Mouse (Mus musculus) neural tube, embryonic 15.5 days (tissue): ENCODE data around the gene Diexf. TPM values are rescaled to one million over a fixed set of nuclear protein-coding genes. Genes with fewer than 3 reads are reported as not detected.

Experiments used
- ATAC-seq: fragments of 200-750 bp; cut with Nextera tagmentation; 2 replicates; pipeline ENCODE4 v1.8.0; 2017; ENCODE audit warnings: mild to moderate bottlenecking, moderate TSS enrichment, moderate library complexity; ENCODE audit not compliant: low FRiP score
- H3K27ac ChIP-seq: fragments of 300-500 bp; sonication (generic); replicated peaks from 2 replicates; pipeline ENCODE4 v1.5.1; 2015; ENCODE audit warnings: mild to moderate bottlenecking, inconsistent platforms
- H3K27me3 ChIP-seq: fragments of 300-500 bp; sonication (generic); replicated peaks from 2 replicates; pipeline ENCODE4 v1.6.1; 2015; ENCODE audit warnings: inconsistent platforms
- H3K36me3 ChIP-seq: fragments of 300-500 bp; sonication (generic); 2 replicates; pipeline ENCODE4 v1.6.1; 2015; ENCODE audit warnings: inconsistent platforms
- H3K4me1 ChIP-seq: fragments of 300-500 bp; sonication (generic); 2 replicates; pipeline ENCODE4 v1.6.1; 2015; ENCODE audit warnings: inconsistent platforms
- H3K4me2 ChIP-seq: fragments of 300-500 bp; sonication (generic); 2 replicates; pipeline ENCODE4 v1.6.1; 2015; ENCODE audit warnings: inconsistent platforms, mild to moderate bottlenecking, moderate library complexity
- H3K4me3 ChIP-seq: fragments of 300-500 bp; sonication (generic); replicated peaks from 2 replicates; pipeline ENCODE4 v1.5.1; 2015; ENCODE audit warnings: mild to moderate bottlenecking, inconsistent platforms
- H3K9ac ChIP-seq: fragments of 300-500 bp; sonication (generic); replicated peaks from 2 replicates; pipeline ENCODE4 v1.6.1; 2015; ENCODE audit warnings: mild to moderate bottlenecking, inconsistent platforms
- H3K9me3 ChIP-seq: fragments of 300-500 bp; sonication (generic); replicated peaks from 2 replicates; pipeline ENCODE4 v1.6.1; 2016; ENCODE audit warnings: inconsistent platforms
- WGBS: fragments of 180-500 bp; shearing (Covaris S2); methylation state at CpG from one replicate; pipeline ENCODE4 v1.1.7; 2015; ENCODE audit warnings: mixed read lengths; 5-methylcytosine and 5-hydroxymethylcytosine counted together
- polyA plus RNA-seq: library from polyadenylated mRNA; unstranded; fragments of >200 nt; fragmentation: Nextera tagmentation; extraction: Ambion mirVana; gene quantifications from 2 replicates; pipeline ENCODE4 v1.2.1, GENCODE M21; 2015

The Diexf gene
- polyA plus RNA-seq, 1 experiment from 2014 or later, result 7.8 TPM

DNA sequence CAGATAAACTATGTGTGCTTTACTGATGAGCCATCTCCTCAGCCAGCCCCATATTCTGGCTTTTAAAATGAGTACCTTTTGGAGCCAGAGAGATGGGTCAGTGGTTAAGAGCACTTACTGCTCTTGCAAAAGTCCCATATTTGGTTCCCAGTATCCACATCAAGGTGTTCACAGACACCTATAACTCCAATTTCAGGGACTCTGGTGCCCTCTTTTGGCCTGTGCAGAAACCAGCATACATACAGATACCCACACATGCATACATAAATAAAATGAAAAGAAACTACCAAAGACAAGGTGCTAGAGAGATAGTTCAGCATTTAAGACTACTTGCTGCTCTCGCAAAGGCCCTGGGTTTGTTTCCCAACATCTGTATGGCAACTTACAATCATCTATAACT is 46.1 kb downstream of the Diexf start:
- 95% methylated on average over 1 of the region's 1 CpGs for WGBS
- Histone ChIP-seq H3K9me3 (no peaks in the 10 kb centered on the region), H3K27me3 (no peaks in the 10 kb centered on the region), H3K4me1 (peaks cover 28% of the 10 kb centered on the region), H3K4me3 (no peak overlapping the region), H3K27ac (no peak overlapping the region), H3K4me2 (no peak overlapping the region), H3K36me3 (no peaks in the 10 kb centered on the region), H3K9ac (no peak overlapping the region)
- no peak for ATAC-seq

DNA sequence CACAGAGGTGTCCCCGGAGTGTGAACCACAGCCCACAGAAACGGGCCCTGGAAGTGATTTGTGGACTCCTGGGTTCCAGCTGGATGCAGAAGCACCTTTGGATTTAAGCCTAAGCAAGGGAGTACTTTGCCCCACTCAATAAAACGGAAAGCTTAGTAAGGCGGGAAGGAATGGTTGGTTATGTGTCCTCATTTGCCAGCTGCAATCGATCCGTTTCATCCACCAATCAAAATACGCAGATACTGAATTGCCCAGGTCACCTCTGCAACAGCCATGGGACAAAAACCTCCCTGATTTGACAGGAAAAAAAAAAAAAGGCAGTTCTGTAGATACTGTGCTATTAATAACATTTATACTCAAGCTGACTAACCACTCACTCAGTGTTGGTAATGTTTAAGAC is 47.0 kb downstream of the Diexf start:
- peak overlapping the region; percentile 73 for H3K27ac ChIP-seq
- H3K27me3 ChIP-seq, result no peaks in the 10 kb centered on the region
- no peak overlapping the region for H3K4me2 ChIP-seq
- no peaks in the 10 kb centered on the region for H3K9me3 ChIP-seq
- H3K9ac ChIP-seq, result no peak overlapping the region
- ATAC-seq, result no peak
- WGBS, result 55% methylated on average over 7 of the region's 7 CpGs
- H3K36me3 ChIP-seq, result no peaks in the 10 kb centered on the region
- H3K4me3 ChIP-seq, result no peak overlapping the region
- H3K4me1 ChIP-seq, result peaks cover 27% of the 10 kb centered on the region

- ATAC-seq, result peak; percentile 46; the same call in 1 of the 2 replicates
- Histone ChIP-seq H3K27me3 (no peaks in the 10 kb centered on the region), H3K4me3 (no peak overlapping the region), H3K36me3 (no peaks in the 10 kb centered on the region), H3K4me2 (no peak overlapping the region), H3K4me1 (peaks cover 26% of the 10 kb centered on the region), H3K27ac (peak overlapping the region; percentile 73), H3K9me3 (no peaks in the 10 kb centered on the region), H3K9ac (no peak overlapping the region)
- 29% methylated on average over 10 of the region's 10 CpGs for WGBS
Observed at GRCm38 (mm10) chr1:193082311-193082921, 47.7 kb downstream of the Diexf start.

- H3K27me3 ChIP-seq, result no peaks in the 10 kb centered on the region
- peaks cover 4% of the 10 kb centered on the region; the same call in 1 of the 2 replicates for H3K4me1 ChIP-seq
- WGBS, result 89% methylated on average over 3 of the region's 3 CpGs
- H3K9ac ChIP-seq, result no peak overlapping the region
- no peak overlapping the region for H3K27ac ChIP-seq
- ATAC-seq, result no peak
- H3K4me3 ChIP-seq, result no peak overlapping the region
- H3K36me3 ChIP-seq, result no peaks in the 10 kb centered on the region
- no peaks in the 10 kb centered on the region for H3K9me3 ChIP-seq
- H3K4me2 ChIP-seq, result no peak overlapping the region
Observed at GRCm38 (mm10) chr1:193062618-193063017, 67.5 kb downstream of the Diexf start.

DNA sequence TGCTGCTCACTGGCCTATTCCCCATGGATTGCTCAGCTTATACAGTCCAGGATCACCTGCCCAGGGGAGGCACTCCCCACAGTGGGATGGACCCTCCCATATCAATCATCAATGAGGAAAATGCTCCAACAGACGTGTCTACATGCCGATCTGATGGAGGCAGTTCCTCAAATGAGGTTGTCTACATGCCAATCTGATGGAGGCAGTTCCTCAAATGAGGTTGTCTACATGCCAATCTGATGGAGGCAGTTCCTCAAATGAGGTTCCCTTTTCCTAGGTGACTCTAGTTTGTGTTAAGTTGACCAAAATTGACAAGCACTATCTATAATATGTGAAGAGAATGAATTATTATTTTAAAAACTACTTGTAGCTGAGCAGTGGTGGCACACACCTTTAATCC is 69.9 kb downstream of the Diexf start:
- H3K4me1 ChIP-seq, result no peaks in the 10 kb centered on the region
- no peak for ATAC-seq
- no peak overlapping the region for H3K27ac ChIP-seq
- no peak overlapping the region for H3K9ac ChIP-seq
- H3K9me3 ChIP-seq, result no peaks in the 10 kb centered on the region
- no peak overlapping the region for H3K4me3 ChIP-seq
- WGBS, result 86% methylated on average over 2 of the region's 2 CpGs
- H3K4me2 ChIP-seq, result no peak overlapping the region
- no peaks in the 10 kb centered on the region for H3K36me3 ChIP-seq
- no peaks in the 10 kb centered on the region for H3K27me3 ChIP-seq

- Histone ChIP-seq H3K4me3 (no peak overlapping the region), H3K9ac (no peak overlapping the region), H3K4me2 (no peak overlapping the region), H3K27me3 (no peaks in the 10 kb centered on the region), H3K4me1 (no peaks in the 10 kb centered on the region), H3K27ac (no peak overlapping the region), H3K36me3 (no peaks in the 10 kb centered on the region), H3K9me3 (no peaks in the 10 kb centered on the region)
- ATAC-seq, result no peak
- 66% methylated on average over 5 of the region's 5 CpGs for WGBS
Observed at GRCm38 (mm10) chr1:193059596-193059995, 70.5 kb downstream of the Diexf start.

DNA sequence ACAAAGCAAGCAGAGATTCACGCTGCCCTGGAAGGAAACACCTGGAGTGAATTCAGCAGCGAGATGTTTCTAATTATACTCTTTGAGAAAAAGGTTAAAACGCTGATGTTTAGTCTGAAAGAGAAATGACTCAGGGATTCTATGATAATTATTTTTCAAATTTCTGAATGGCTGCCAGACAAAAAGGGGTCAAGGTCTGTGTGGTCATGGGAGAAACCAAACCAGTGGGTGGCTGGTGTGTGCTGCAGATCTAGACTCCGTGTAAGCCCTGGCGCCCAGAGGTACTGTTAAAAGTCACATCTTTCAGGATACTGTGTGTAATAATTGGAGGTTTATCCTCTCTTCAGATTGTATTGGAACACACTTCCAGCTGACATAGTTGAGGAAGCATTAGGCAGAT is 75.7 kb downstream of the Diexf start:
- H3K9me3 ChIP-seq, result no peaks in the 10 kb centered on the region
- H3K27ac ChIP-seq, result no peak overlapping the region
- H3K4me3 ChIP-seq, result no peak overlapping the region
- WGBS, result 79% methylated on average over 5 of the region's 5 CpGs
- no peak overlapping the region for H3K9ac ChIP-seq
- no peak for ATAC-seq
- H3K4me2 ChIP-seq, result no peak overlapping the region
- H3K4me1 ChIP-seq, result no peaks in the 10 kb centered on the region
- no peaks in the 10 kb centered on the region for H3K36me3 ChIP-seq
- H3K27me3 ChIP-seq, result no peaks in the 10 kb centered on the region

DNA sequence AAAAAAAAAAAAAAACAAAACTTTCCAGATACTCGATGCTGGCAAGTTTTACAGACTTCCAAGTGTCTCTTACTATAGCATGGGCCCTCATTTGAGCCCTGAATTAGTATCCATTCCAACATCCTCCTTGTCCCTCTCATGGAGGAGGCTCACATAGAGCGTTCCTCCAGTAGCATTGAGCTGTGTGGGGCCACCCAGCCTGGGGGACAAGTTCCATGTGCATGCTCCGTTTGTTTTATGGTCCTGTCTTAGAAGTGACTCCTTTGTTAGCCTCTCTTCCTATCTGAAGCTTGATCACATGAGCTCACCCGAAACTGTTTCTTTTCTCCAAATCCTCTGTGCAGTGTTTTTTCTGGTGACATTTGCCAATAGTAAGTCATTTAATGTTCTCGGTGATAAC is 77.0 kb downstream of the Diexf start:
- H3K4me1 ChIP-seq, result no peaks in the 10 kb centered on the region
- H3K4me3 ChIP-seq, result no peak overlapping the region
- no peak for ATAC-seq
- no peak overlapping the region for H3K4me2 ChIP-seq
- H3K36me3 ChIP-seq, result no peaks in the 10 kb centered on the region
- no peaks in the 10 kb centered on the region for H3K9me3 ChIP-seq
- 50% methylated on average over 5 of the region's 5 CpGs for WGBS
- H3K27ac ChIP-seq, result no peak overlapping the region
- H3K27me3 ChIP-seq, result no peaks in the 10 kb centered on the region
- H3K9ac ChIP-seq, result no peak overlapping the region

DNA sequence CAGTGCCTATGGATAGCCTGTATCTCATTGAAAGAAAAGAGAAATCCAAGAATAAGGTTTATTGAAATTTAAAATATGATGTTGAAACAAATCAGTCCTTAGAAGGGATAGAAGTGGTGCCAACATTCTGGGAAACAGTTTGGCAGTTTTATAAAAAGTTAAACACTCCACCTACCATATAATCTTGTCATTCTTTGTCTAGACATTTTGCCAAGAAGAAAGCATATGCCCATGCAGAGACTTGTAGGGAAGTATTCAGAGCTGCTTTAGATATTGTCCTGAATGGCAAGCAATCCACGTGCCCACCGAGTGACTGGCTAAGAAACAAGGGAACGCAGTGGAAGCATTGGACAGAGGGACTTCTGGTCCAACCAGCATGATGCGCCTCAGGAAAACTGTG is 82.5 kb downstream of the Diexf start:
- no peak for ATAC-seq
- H3K27ac ChIP-seq, result no peak overlapping the region
- no peaks in the 10 kb centered on the region for H3K27me3 ChIP-seq
- H3K4me2 ChIP-seq, result no peak overlapping the region
- WGBS, result 91% methylated on average over 4 of the region's 4 CpGs
- H3K9me3 ChIP-seq, result no peaks in the 10 kb centered on the region
- no peak overlapping the region for H3K9ac ChIP-seq
- H3K4me3 ChIP-seq, result no peak overlapping the region
- no peaks in the 10 kb centered on the region for H3K36me3 ChIP-seq
- no peaks in the 10 kb centered on the region for H3K4me1 ChIP-seq

- Histone ChIP-seq H3K9ac (no peak overlapping the region), H3K9me3 (no peaks in the 10 kb centered on the region), H3K4me1 (no peaks in the 10 kb centered on the region), H3K36me3 (no peaks in the 10 kb centered on the region), H3K27ac (no peak overlapping the region), H3K27me3 (no peaks in the 10 kb centered on the region), H3K4me3 (no peak overlapping the region), H3K4me2 (no peak overlapping the region)
- ATAC-seq, result no peak
- WGBS, result 69% methylated on average over 3 of the region's 3 CpGs
Observed at GRCm38 (mm10) chr1:193042760-193043295, 87.2 kb downstream of the Diexf start.
